Mouse (Mus musculus): ENCODE data around the gene Rbms3. TPM values are rescaled to one million over a fixed set of nuclear protein-coding genes. Genes with fewer than 3 reads are reported as not detected.
A peak's percentile ranks its signal among the peaks of the same experiment; 100 is the strongest.

Gene Rbms3
- polyA plus RNA-seq, 1 experiment from 2014 or later = 44.5 TPM

- H3K27ac ChIP-seq = 0 out of 2 replicates have a peak overlapping the region, but pooled peaks have one; percentile 26
- WGBS = 46% methylated on average over 4 of the region's 4 CpGs
- no peaks in the 10 kb centered on the region for H3K9me3 ChIP-seq (replicated peaks; ENCODE audit: low read length)
- DNase-seq (ENCODE audit: low spot score) (peak; percentile 78), ATAC-seq (replicated peaks; ENCODE audit: low FRiP score, low read depth) (no peak)
- no peak overlapping the region for H3K4me2 ChIP-seq (ENCODE audit: low read length)
- no peaks in the 10 kb centered on the region for H3K27me3 ChIP-seq (ENCODE audit: insufficient read depth, low read length)
- no peak for TF ChIP-seq CTCF (IDR thresholded peaks at IDR 0.05; ENCODE audit: low read depth)
- H3K9ac ChIP-seq (ENCODE audit: low read depth, low read length) = no peak overlapping the region
- H3K4me1 ChIP-seq (replicated peaks; ENCODE audit: insufficient read depth, low read length) = no peaks in the 10 kb centered on the region
- H3K4me3 ChIP-seq (replicated peaks; ENCODE audit: low read depth, low read length) = no peak overlapping the region
- H3K36me3 ChIP-seq (ENCODE audit: insufficient read depth, low read length) = no peaks in the 10 kb centered on the region
Observed at GRCm38 (mm10) chr9:116748346-116748745, 881.4 kb downstream of the Rbms3 start.

DNA sequence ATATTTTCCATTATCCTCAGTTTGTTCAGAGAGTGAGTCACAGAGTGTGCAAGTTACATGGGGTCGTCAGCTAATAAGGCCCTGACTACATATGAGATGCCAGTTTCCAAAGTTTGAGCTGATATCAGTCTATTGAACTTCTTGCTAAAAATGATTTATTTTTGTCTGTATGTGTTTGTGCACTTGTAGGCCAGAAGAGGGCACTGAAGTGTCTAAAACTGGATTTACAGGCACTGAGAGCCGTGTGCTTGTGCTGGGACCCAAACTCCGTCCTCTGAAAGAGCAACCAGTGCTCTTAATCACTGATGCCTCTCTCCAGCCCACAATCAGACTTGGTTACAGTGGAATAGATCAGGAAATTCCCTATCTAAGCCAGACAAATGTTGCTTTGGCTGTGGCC lies 882.8 kb downstream of the Rbms3 start:
- H3K4me2 ChIP-seq (ENCODE audit: low read length) = no peak overlapping the region
- H3K27ac ChIP-seq = no peak overlapping the region
- no peak overlapping the region for H3K9ac ChIP-seq (ENCODE audit: low read depth, low read length)
- 87% methylated on average over 3 of the region's 3 CpGs for WGBS
- H3K36me3 ChIP-seq (ENCODE audit: insufficient read depth, low read length) = no peaks in the 10 kb centered on the region
- peak; percentile 47 for TF ChIP-seq CTCF (IDR thresholded peaks at IDR 0.05; ENCODE audit: low read depth)
- no peaks in the 10 kb centered on the region for H3K27me3 ChIP-seq (ENCODE audit: insufficient read depth, low read length)
- no peak for DNase-seq (ENCODE audit: low spot score)
- H3K9me3 ChIP-seq (replicated peaks; ENCODE audit: low read length) = no peaks in the 10 kb centered on the region
- H3K4me1 ChIP-seq (replicated peaks; ENCODE audit: insufficient read depth, low read length) = no peaks in the 10 kb centered on the region
- ATAC-seq (replicated peaks; ENCODE audit: low FRiP score, low read depth) = no peak
- no peak overlapping the region for H3K4me3 ChIP-seq (replicated peaks; ENCODE audit: low read depth, low read length)

DNA sequence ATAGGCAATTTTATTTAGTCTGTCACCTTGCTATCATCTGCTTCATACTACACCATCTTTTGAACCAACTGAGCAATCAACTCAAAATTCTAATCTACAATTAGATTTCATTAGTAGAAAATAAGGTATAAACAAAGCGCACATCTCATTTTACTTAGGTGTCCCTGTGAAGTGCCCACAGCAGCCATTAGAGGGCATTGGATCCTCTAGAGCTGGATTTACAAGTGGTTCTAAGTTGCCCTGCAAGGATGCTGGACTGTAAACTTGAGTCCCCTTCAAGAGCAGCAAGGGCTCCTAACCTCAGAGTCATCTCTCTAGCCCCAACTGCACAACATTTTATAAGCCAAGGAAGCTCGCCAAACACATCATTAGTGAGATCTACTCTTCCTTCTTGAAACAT lies 891.9 kb downstream of the Rbms3 start:
- 63% methylated on average over 2 of the region's 2 CpGs for WGBS
- no peaks in the 10 kb centered on the region for H3K27me3 ChIP-seq (ENCODE audit: insufficient read depth, low read length)
- no peaks in the 10 kb centered on the region for H3K36me3 ChIP-seq (ENCODE audit: insufficient read depth, low read length)
- H3K4me3 ChIP-seq (replicated peaks; ENCODE audit: low read depth, low read length) = no peak overlapping the region
- DNase-seq (ENCODE audit: low spot score) = peak; percentile 47
- no peak overlapping the region for H3K4me2 ChIP-seq (ENCODE audit: low read length)
- H3K4me1 ChIP-seq (replicated peaks; ENCODE audit: insufficient read depth, low read length) = no peaks in the 10 kb centered on the region
- H3K9ac ChIP-seq (ENCODE audit: low read depth, low read length) = no peak overlapping the region
- no peak for ATAC-seq (replicated peaks; ENCODE audit: low FRiP score, low read depth)
- TF ChIP-seq CTCF (IDR thresholded peaks at IDR 0.05; ENCODE audit: low read depth) = peak; percentile 49
- H3K27ac ChIP-seq = no peak overlapping the region
- H3K9me3 ChIP-seq (replicated peaks; ENCODE audit: low read length) = no peaks in the 10 kb centered on the region

DNA sequence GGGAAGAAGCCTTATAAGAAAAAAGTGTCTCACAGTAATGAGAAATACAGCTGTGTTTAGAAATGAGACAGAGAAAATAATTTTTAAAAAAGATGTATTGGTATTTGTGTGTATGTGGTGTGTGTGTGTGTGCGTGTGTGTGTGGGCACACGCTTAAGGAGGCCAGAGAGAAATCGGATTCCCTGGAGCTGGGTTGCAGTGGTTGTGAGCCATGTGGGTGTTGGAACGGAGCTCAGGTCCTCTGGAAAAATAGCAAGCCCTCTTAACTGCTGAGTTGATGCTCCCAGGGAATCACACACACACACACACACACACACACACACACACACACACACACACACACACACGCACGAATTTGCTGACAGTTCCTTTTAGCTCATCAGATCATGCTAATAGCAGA lies 900.5 kb downstream of the Rbms3 start:
- H3K4me1 ChIP-seq (replicated peaks; ENCODE audit: insufficient read depth, low read length) = no peaks in the 10 kb centered on the region
- H3K27me3 ChIP-seq (ENCODE audit: insufficient read depth, low read length) = no peaks in the 10 kb centered on the region
- DNase-seq (ENCODE audit: low spot score) (no peak), ATAC-seq (replicated peaks; ENCODE audit: low FRiP score, low read depth) (no peak)
- no peaks in the 10 kb centered on the region for H3K36me3 ChIP-seq (ENCODE audit: insufficient read depth, low read length)
- no peak overlapping the region for H3K27ac ChIP-seq
- no peak overlapping the region for H3K4me3 ChIP-seq (replicated peaks; ENCODE audit: low read depth, low read length)
- no peak for TF ChIP-seq CTCF (IDR thresholded peaks at IDR 0.05; ENCODE audit: low read depth)
- no peaks in the 10 kb centered on the region for H3K9me3 ChIP-seq (replicated peaks; ENCODE audit: low read length)
- no peak overlapping the region for H3K9ac ChIP-seq (ENCODE audit: low read depth, low read length)
- WGBS = 76% methylated on average over 6 of the region's 6 CpGs
- H3K4me2 ChIP-seq (ENCODE audit: low read length) = no peak overlapping the region

DNA sequence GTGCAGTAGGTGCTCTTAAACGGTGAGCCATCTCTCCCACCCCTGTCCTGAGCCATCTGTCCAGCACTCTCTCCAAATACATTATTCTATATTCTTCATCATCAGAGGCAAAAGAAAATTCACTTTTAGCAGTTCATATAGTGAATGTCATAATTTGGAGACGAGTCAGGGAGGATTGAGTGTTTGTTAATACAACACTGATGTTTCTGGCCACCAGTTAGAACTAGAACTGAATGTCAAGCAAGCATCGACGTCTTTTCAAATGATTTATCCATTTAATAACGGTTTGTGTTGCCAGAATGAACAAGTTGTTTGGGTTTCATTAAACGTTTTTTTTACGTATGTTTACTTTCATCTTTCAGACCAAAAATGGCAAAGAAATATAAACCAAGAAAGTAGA lies 901.1 kb downstream of the Rbms3 start:
- H3K9me3 ChIP-seq (replicated peaks; ENCODE audit: low read length) = no peaks in the 10 kb centered on the region
- H3K4me2 ChIP-seq (ENCODE audit: low read length) = no peak overlapping the region
- WGBS = 67% methylated on average over 7 of the region's 7 CpGs
- no peak for TF ChIP-seq CTCF (IDR thresholded peaks at IDR 0.05; ENCODE audit: low read depth)
- H3K27ac ChIP-seq = no peak overlapping the region
- no peaks in the 10 kb centered on the region for H3K27me3 ChIP-seq (ENCODE audit: insufficient read depth, low read length)
- H3K4me3 ChIP-seq (replicated peaks; ENCODE audit: low read depth, low read length) = no peak overlapping the region
- no peak for ATAC-seq (replicated peaks; ENCODE audit: low FRiP score, low read depth)
- H3K4me1 ChIP-seq (replicated peaks; ENCODE audit: insufficient read depth, low read length) = no peaks in the 10 kb centered on the region
- DNase-seq (ENCODE audit: low spot score) = no peak
- no peak overlapping the region for H3K9ac ChIP-seq (ENCODE audit: low read depth, low read length)
- H3K36me3 ChIP-seq (ENCODE audit: insufficient read depth, low read length) = no peaks in the 10 kb centered on the region

GRCm38 (mm10) chr9:116728093-116728492 lies 901.6 kb downstream of the Rbms3 start:
- no peaks in the 10 kb centered on the region for H3K36me3 ChIP-seq (ENCODE audit: insufficient read depth, low read length)
- ATAC-seq (replicated peaks; ENCODE audit: low FRiP score, low read depth) (no peak), DNase-seq (ENCODE audit: low spot score) (no peak)
- no peak overlapping the region for H3K4me2 ChIP-seq (ENCODE audit: low read length)
- H3K4me1 ChIP-seq (replicated peaks; ENCODE audit: insufficient read depth, low read length) = no peaks in the 10 kb centered on the region
- H3K9ac ChIP-seq (ENCODE audit: low read depth, low read length) = no peak overlapping the region
- TF ChIP-seq CTCF (IDR thresholded peaks at IDR 0.05; ENCODE audit: low read depth) = no peak
- no peak overlapping the region for H3K27ac ChIP-seq
- H3K9me3 ChIP-seq (replicated peaks; ENCODE audit: low read length) = no peaks in the 10 kb centered on the region
- 86% methylated on average over 3 of the region's 3 CpGs for WGBS
- no peaks in the 10 kb centered on the region for H3K27me3 ChIP-seq (ENCODE audit: insufficient read depth, low read length)
- no peak overlapping the region for H3K4me3 ChIP-seq (replicated peaks; ENCODE audit: low read depth, low read length)

DNA sequence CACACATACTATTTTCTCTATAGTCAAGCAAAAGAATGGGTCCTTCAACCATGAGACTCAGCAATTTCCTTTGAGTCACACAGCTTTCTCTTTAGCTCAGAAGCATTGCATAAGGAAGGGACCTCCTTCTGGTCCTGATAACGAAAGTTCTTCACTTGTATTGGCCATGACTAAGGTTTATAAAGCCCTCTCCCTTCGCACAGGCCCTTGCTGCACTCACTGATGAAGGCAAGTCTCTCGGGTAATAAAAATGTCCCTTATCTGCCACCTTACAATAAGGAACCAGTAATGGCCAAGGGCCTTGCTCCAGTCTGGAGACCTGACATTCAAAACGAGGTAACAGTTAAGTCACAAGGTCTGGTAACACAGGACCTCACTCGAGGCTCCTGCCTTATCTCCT lies 905.1 kb downstream of the Rbms3 start:
- Histone ChIP-seq H3K27ac (no peak overlapping the region), H3K4me2 (ENCODE audit: low read length) (no peak overlapping the region), H3K4me3 (replicated peaks; ENCODE audit: low read depth, low read length) (no peak overlapping the region), H3K9me3 (replicated peaks; ENCODE audit: low read length) (no peaks in the 10 kb centered on the region), H3K9ac (ENCODE audit: low read depth, low read length) (no peak overlapping the region), H3K4me1 (replicated peaks; ENCODE audit: insufficient read depth, low read length) (no peaks in the 10 kb centered on the region), H3K36me3 (ENCODE audit: insufficient read depth, low read length) (no peaks in the 10 kb centered on the region), H3K27me3 (ENCODE audit: insufficient read depth, low read length) (no peaks in the 10 kb centered on the region)
- TF ChIP-seq CTCF (IDR thresholded peaks at IDR 0.05; ENCODE audit: low read depth) = no peak
- 68% methylated on average over 5 of the region's 5 CpGs for WGBS
- ATAC-seq (replicated peaks; ENCODE audit: low FRiP score, low read depth) = no peak
- no peak for DNase-seq (ENCODE audit: low spot score)

All from kidney, postnatal 0 days (tissue).